Mouse (Mus musculus): ENCODE measurements around the gene Ap3b1.

- TF ChIP-seq CTCF (IDR thresholded peaks at IDR 0.05; ENCODE audit: low read depth, low read length) (no peak), POLR2A (IDR thresholded peaks at IDR 0.05; ENCODE audit: extremely low read depth, insufficient read depth, low read length) (no peak)
Measured at GRCm38 (mm10) chr13:94565176-94565575, 206.4 kb downstream of the Ap3b1 start.

All from liver, adult 2 months (tissue).